8 mouse cellular contexts compared by ENCODE assay signal in the genomic region with DNA sequence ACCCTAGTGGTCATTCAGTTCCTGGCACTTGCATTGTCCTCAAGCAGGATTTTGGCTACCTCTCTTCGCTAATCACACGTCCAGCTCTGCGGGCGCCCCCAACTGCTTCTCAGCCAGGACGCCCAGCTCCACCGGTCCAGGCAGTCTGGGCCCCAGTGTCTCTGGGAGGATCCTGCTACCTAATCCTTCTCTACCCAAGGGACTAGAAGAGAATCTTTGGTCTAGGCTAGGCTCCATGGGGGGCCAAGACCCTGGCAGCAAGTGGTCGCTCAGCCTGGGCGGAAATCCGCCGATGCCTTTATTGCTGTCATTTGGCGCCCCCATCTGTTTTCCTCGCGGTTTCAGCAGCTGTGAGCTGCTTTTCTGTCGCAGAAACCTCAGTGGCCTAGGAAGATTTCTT. TPM values are rescaled to one million over a fixed set of nuclear protein-coding genes. Genes with fewer than 3 reads are reported as not detected.
DNase-seq lines count a peak whose midpoint lies in the region; ATAC-seq and TF ChIP-seq lines count a peak whose summit lies in the region.

No protein-coding gene starts in this region.

- no peak for DNase-seq in liver, embryonic 14.5 days (ENCODE audit: low read depth in 3 of 3, low spot score in 3 of 3)
- no peak for DNase-seq in liver
- peak; percentile 86 for DNase-seq in forebrain, postnatal 0 days
- DNase-seq in kidney, postnatal 14 days: peak; percentile 54
- DNase-seq in neural tube, embryonic 11.5 days (ENCODE audit: low spot score): peak; percentile 81
- DNase-seq in gastrocnemius, postnatal 4 days (ENCODE audit: low spot score in 2 of 2): no peak
- DNase-seq in adrenal gland, adult 18-20 months (ENCODE audit: low spot score in 2 of 2): no peak

- TF ChIP-seq EP300 in liver, embryonic 14.5 days (IDR thresholded peaks at IDR 0.05; ENCODE audit: low read depth): no peak

- no peak overlapping the region for H3K4me2 ChIP-seq in liver, embryonic 14.5 days (ENCODE audit: low read depth)
- H3K4me2 ChIP-seq in forebrain, postnatal 0 days (ENCODE audit: low read depth): peak overlapping the region; percentile 28; the same call in 1 of the 2 replicates
- H3K4me2 ChIP-seq in neural tube, embryonic 11.5 days (ENCODE audit: low read depth): peak overlapping the region; percentile 29; the same call in 1 of the 2 replicates

- H3K9ac ChIP-seq in liver, embryonic 14.5 days (replicated peaks): no peak overlapping the region
- no peak overlapping the region for H3K9ac ChIP-seq in forebrain, postnatal 0 days
- no peak overlapping the region for H3K9ac ChIP-seq in neural tube, embryonic 11.5 days (ENCODE audit: low read length)

- no peak overlapping the region for H3K4me3 ChIP-seq in liver, embryonic 14.5 days (ENCODE audit: insufficient read depth in 1 of 2, low read depth in 2 of 2, low read length in 2 of 2)
- no peak overlapping the region for H3K4me3 ChIP-seq in bone marrow, adult 2 months (replicated peaks; ENCODE audit: control insufficient read depth, low read depth, low read length)
- no peak overlapping the region for H3K4me3 ChIP-seq in forebrain, postnatal 0 days (ENCODE audit: low read depth, low read length)
- no peak overlapping the region for H3K4me3 ChIP-seq in neural tube, embryonic 11.5 days (ENCODE audit: low read depth, low read length)

- 3% methylated on average over 14 of the region's 14 CpGs for WGBS in liver, embryonic 14.5 days (ENCODE audit: insufficient replicate concordance)
- WGBS in bone marrow, adult 2 months: 7% methylated on average over 14 of the region's 14 CpGs
- WGBS in forebrain, postnatal 0 days: under 1% methylated on average over 14 of the region's 14 CpGs
- WGBS in neural tube, embryonic 11.5 days: under 1% methylated on average over 14 of the region's 14 CpGs

- no peak for TF ChIP-seq POLR2A in bone marrow, adult 2 months (IDR thresholded peaks at IDR 0.05; ENCODE audit: borderline replicate concordance, control insufficient read depth, low read depth, low read length)

- H3K4me1 ChIP-seq in liver, embryonic 14.5 days (replicated peaks; ENCODE audit: control insufficient read depth in 2 of 2, insufficient read depth in 2 of 2, low read length in 1 of 2): no peaks in the 10 kb centered on the region
- no peaks in the 10 kb centered on the region; the same call in 1 of the 2 replicates for H3K4me1 ChIP-seq in bone marrow, adult 2 months (ENCODE audit: control insufficient read depth, insufficient read depth, low read length)
- H3K4me1 ChIP-seq in forebrain, postnatal 0 days (ENCODE audit: insufficient read depth): no peaks in the 10 kb centered on the region
- no peaks in the 10 kb centered on the region for H3K4me1 ChIP-seq in neural tube, embryonic 11.5 days (ENCODE audit: control insufficient read depth, insufficient read depth, low read length)

- H3K36me3 ChIP-seq in liver, embryonic 14.5 days (replicated peaks; ENCODE audit: control insufficient read depth, insufficient read depth, low read depth): no peaks in the 10 kb centered on the region
- H3K36me3 ChIP-seq in forebrain, postnatal 0 days (ENCODE audit: insufficient read depth): no peaks in the 10 kb centered on the region
- H3K36me3 ChIP-seq in neural tube, embryonic 11.5 days (ENCODE audit: control insufficient read depth, insufficient read depth, low read length): no peaks in the 10 kb centered on the region

- peaks cover 99% of the 10 kb centered on the region for H3K27me3 ChIP-seq in liver, embryonic 14.5 days (ENCODE audit: control insufficient read depth, insufficient read depth, low read length)
- peaks cover 85% of the 10 kb centered on the region for H3K27me3 ChIP-seq in forebrain, postnatal 0 days (ENCODE audit: insufficient read depth, low read length)
- peaks cover 97% of the 10 kb centered on the region for H3K27me3 ChIP-seq in neural tube, embryonic 11.5 days (ENCODE audit: control insufficient read depth, insufficient read depth, low read length)

- no peaks in the 10 kb centered on the region for H3K9me3 ChIP-seq in liver, embryonic 14.5 days (ENCODE audit: control insufficient read depth, low read length)
- no peaks in the 10 kb centered on the region for H3K9me3 ChIP-seq in forebrain, postnatal 0 days (ENCODE audit: low read length)
- no peaks in the 10 kb centered on the region for H3K9me3 ChIP-seq in neural tube, embryonic 11.5 days (ENCODE audit: control insufficient read depth, low read length)

- ATAC-seq in liver, embryonic 14.5 days (ENCODE audit: insufficient read depth): no peak
- ATAC-seq in forebrain, postnatal 0 days: peak; percentile 47; the same call in 1 of the 2 replicates
- no peak for ATAC-seq in neural tube, embryonic 11.5 days (ENCODE audit: insufficient read depth, low FRiP score, low TSS enrichment)

- TF ChIP-seq CTCF in liver, embryonic 14.5 days (IDR thresholded peaks at IDR 0.05; ENCODE audit: low read depth): peak; percentile 46; the same call in 1 of the 2 replicates
- peak; percentile 16; the same call in 1 of the 2 replicates for TF ChIP-seq CTCF in bone marrow, adult 2 months (IDR thresholded peaks at IDR 0.05; ENCODE audit: control insufficient read depth, insufficient read depth, low read length)
- TF ChIP-seq CTCF in forebrain, postnatal 0 days (IDR thresholded peaks at IDR 0.05; ENCODE audit: low read depth): peak; percentile 74

- H3K27ac ChIP-seq in liver, embryonic 14.5 days: no peak overlapping the region
- no peak overlapping the region for H3K27ac ChIP-seq in bone marrow, adult 2 months (ENCODE audit: control insufficient read depth, insufficient read depth, low read depth, low read length, poor library complexity)
- no peak overlapping the region for H3K27ac ChIP-seq in forebrain, postnatal 0 days (ENCODE audit: low read depth, low read length)
- no peak overlapping the region for H3K27ac ChIP-seq in neural tube, embryonic 11.5 days (ENCODE audit: low read depth, low read length)

RNA-seq across cellular contexts. Expression of a gene that starts 2.3 kb away (rescaled TPM):
- 0.02 TPM in 1 of 2 replicates, not detected in the other for polyA plus RNA-seq in liver, embryonic 14.5 days (2012; rRNA removed)
- not detected in 2 replicates for polyA plus RNA-seq in liver, embryonic 14.5 days (2014; fragmentation: Nextera tagmentation; extraction: Ambion mirVana)
- polyA plus RNA-seq in bone marrow, adult 2 months (2011; ENCODE audit: insufficient read depth, insufficient read length, low replicate concordance, missing spikeins): not detected in 2 replicates
- total RNA-seq in forebrain, postnatal 0 days (2014; rRNA removed): not detected in 2 replicates
- polyA plus RNA-seq in forebrain, postnatal 0 days (2015; fragmentation: Nextera tagmentation; extraction: Ambion mirVana): not detected in 2 replicates
- polyA plus RNA-seq in neural tube, embryonic 11.5 days (2014; fragmentation: Nextera tagmentation; extraction: Ambion mirVana): 0.54 and 0.69 TPM in 2 replicates
- under 1 TPM in 1 of 2 experiments, not detected in 1; 0.05 TPM for total RNA-seq in gastrocnemius, postnatal 4 days (2021)
- total RNA-seq in adrenal gland, adult 18-20 months (2021): not detected

RNA-seq across cellular contexts. Expression of a gene that starts 6.4 kb away (rescaled TPM):
- polyA plus RNA-seq in liver, embryonic 14.5 days (2012; rRNA removed): 0.09 and 0.29 TPM in 2 replicates
- polyA plus RNA-seq in liver, embryonic 14.5 days (2014; fragmentation: Nextera tagmentation; extraction: Ambion mirVana): not detected in 2 replicates
- polyA plus RNA-seq in bone marrow, adult 2 months (2011; ENCODE audit: insufficient read depth, insufficient read length, low replicate concordance, missing spikeins): 1.2 TPM in 1 of 2 replicates, not detected in the other
- not detected in 2 replicates for total RNA-seq in forebrain, postnatal 0 days (2014; rRNA removed)
- polyA plus RNA-seq in forebrain, postnatal 0 days (2015; fragmentation: Nextera tagmentation; extraction: Ambion mirVana): not detected in 2 replicates
- 0.41 and 1.0 TPM in 2 replicates for polyA plus RNA-seq in neural tube, embryonic 11.5 days (2014; fragmentation: Nextera tagmentation; extraction: Ambion mirVana)
- total RNA-seq in gastrocnemius, postnatal 4 days (2021): not detected
- not detected for total RNA-seq in adrenal gland, adult 18-20 months (2021)

RNA-seq across cellular contexts. Expression of a gene that starts 13.1 kb away (rescaled TPM):
- polyA plus RNA-seq in liver, embryonic 14.5 days (2012; rRNA removed): 0.04 and 0.10 TPM in 2 replicates
- polyA plus RNA-seq in liver, embryonic 14.5 days (2014; fragmentation: Nextera tagmentation; extraction: Ambion mirVana): not detected in 2 replicates
- not detected in 2 replicates for polyA plus RNA-seq in bone marrow, adult 2 months (2011; ENCODE audit: insufficient read depth, insufficient read length, low replicate concordance, missing spikeins)
- total RNA-seq in forebrain, postnatal 0 days (2014; rRNA removed): not detected in 2 replicates
- polyA plus RNA-seq in forebrain, postnatal 0 days (2015; fragmentation: Nextera tagmentation; extraction: Ambion mirVana): not detected in 2 replicates
- 2.1 TPM in 2 replicates for polyA plus RNA-seq in neural tube, embryonic 11.5 days (2014; fragmentation: Nextera tagmentation; extraction: Ambion mirVana)
- not detected for total RNA-seq in gastrocnemius, postnatal 4 days (2021)
- total RNA-seq in adrenal gland, adult 18-20 months (2021): not detected

RNA-seq across cellular contexts. Expression of a gene that starts 17.7 kb away (rescaled TPM):
- polyA plus RNA-seq in liver, embryonic 14.5 days (2012; rRNA removed): 0.04 and 0.09 TPM in 2 replicates
- not detected in 2 replicates for polyA plus RNA-seq in liver, embryonic 14.5 days (2014; fragmentation: Nextera tagmentation; extraction: Ambion mirVana)
- 0.60 TPM in 1 of 2 replicates, not detected in the other for polyA plus RNA-seq in bone marrow, adult 2 months (2011; ENCODE audit: insufficient read depth, insufficient read length, low replicate concordance, missing spikeins)
- not detected in 2 replicates for total RNA-seq in forebrain, postnatal 0 days (2014; rRNA removed)
- polyA plus RNA-seq in forebrain, postnatal 0 days (2015; fragmentation: Nextera tagmentation; extraction: Ambion mirVana): not detected in 2 replicates
- 8.1 and 8.5 TPM in 2 replicates for polyA plus RNA-seq in neural tube, embryonic 11.5 days (2014; fragmentation: Nextera tagmentation; extraction: Ambion mirVana)
- total RNA-seq in gastrocnemius, postnatal 4 days (2021): 1 to 10 TPM; 1.1 to 1.5 TPM
- total RNA-seq in adrenal gland, adult 18-20 months (2021): not detected

RNA-seq across cellular contexts. Expression of a gene that starts 30.0 kb away (rescaled TPM):
- polyA plus RNA-seq in liver, embryonic 14.5 days (2012; rRNA removed): 0.07 TPM in 1 of 2 replicates, not detected in the other
- not detected in 2 replicates for polyA plus RNA-seq in liver, embryonic 14.5 days (2014; fragmentation: Nextera tagmentation; extraction: Ambion mirVana)
- not detected in 2 replicates for polyA plus RNA-seq in bone marrow, adult 2 months (2011; ENCODE audit: insufficient read depth, insufficient read length, low replicate concordance, missing spikeins)
- total RNA-seq in forebrain, postnatal 0 days (2014; rRNA removed): not detected in 2 replicates
- polyA plus RNA-seq in forebrain, postnatal 0 days (2015; fragmentation: Nextera tagmentation; extraction: Ambion mirVana): not detected in 2 replicates
- 28.1 and 29.3 TPM in 2 replicates for polyA plus RNA-seq in neural tube, embryonic 11.5 days (2014; fragmentation: Nextera tagmentation; extraction: Ambion mirVana)
- 1 to 10 TPM; 3.0 to 4.9 TPM for total RNA-seq in gastrocnemius, postnatal 4 days (2021)
- total RNA-seq in adrenal gland, adult 18-20 months (2021): not detected

Comparison
In these comparisons a context has a peak if more than half of its experiments do, and no peak if none do; other contexts are left out.
1. DNase-seq: peak in forebrain, postnatal 0 days (single experiment), kidney, postnatal 14 days (single experiment) and neural tube, embryonic 11.5 days (single experiment); none in liver, embryonic 14.5 days (0 of 3), liver (single experiment), gastrocnemius, postnatal 4 days (0 of 2) and adrenal gland, adult 18-20 months (0 of 2).
2. CTCF ChIP-seq: peak in every context shown above with its lines; median percentile 74 in forebrain, postnatal 0 days; 46 in liver, embryonic 14.5 days; 16 in bone marrow, adult 2 months.